Mouse (Mus musculus): ENCODE data around the gene Aar2. TPM values are rescaled to one million over a fixed set of nuclear protein-coding genes. Genes with fewer than 3 reads are reported as not detected.
A peak's percentile ranks its signal among the peaks of the same experiment; 100 is the strongest.

The Aar2 gene
- total RNA-seq, 2 experiments from 2014 or later: 33.8 to 35.9 TPM

DNA sequence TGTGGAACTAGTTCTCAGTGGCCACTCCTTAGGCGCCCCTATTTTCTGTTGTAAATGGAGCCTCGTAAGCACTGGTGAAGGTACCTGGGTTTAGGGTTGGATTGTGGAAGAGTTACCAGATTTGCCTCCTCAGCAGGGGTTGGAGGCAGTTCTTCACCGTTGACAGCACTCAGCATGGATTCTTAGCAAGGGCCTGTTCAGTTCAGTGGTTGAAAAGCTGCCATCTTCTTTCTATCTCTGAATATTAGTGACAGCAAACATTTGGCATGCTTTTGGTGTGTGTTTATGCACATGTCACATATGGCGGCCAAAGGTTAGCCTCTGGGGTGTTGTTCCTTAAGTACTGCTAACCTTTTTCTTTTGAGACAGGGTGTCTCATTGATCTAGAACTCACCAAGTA lies 5.0 kb downstream of the Aar2 start:
- intact Hi-C loops (cut with DNase I): no loop called here
- DNase-seq (ENCODE audit: extremely low spot score in 1 of 2, low spot score in 2 of 2): no peak

DNA sequence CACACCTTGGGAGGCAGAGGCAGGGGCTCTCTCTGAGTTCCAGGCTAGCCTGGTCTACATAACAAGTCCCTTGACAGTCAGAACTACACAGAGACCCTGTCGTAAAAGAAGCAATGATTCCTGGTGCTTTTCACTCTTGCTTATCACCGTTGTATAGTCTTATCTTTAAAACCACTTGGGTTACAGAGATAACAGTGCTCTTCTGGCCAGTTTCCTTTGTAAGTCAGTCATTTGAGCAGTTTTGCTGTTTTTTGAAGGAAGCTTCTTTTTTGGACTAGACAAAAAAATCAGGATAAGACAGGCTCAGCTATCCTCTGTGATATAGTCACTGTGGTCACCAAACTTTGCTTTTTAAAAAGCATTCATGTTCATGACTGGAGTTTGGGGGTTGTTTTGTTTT lies 14.4 kb downstream of the Aar2 start:
- no peak for DNase-seq (ENCODE audit: extremely low spot score in 1 of 2, low spot score in 2 of 2)
- intact Hi-C loops (cut with DNase I): no loop called here

DNA sequence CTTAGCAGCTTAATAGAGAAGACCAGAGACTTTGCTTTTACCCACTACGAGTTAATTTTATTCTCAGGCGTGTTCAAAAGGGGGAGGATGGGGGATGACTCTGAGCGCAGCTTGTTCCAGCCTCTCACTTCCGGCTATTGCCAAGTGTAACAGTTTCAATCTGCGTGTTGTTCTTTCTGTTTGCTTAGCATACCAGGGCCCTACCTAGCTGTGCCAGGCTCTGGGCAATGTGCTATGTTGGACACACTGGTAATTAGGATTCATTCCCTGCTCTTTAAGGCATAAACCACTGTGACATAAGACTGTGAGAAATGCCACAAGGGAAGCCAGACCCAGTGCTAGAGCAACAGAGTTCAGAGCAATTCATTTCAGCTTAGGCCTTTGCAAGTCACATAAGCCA lies 16.2 kb downstream of the Aar2 start:
- DNase-seq (ENCODE audit: extremely low spot score in 1 of 2, low spot score in 2 of 2): no peak
- intact Hi-C loops (cut with DNase I): no loop called here

DNA sequence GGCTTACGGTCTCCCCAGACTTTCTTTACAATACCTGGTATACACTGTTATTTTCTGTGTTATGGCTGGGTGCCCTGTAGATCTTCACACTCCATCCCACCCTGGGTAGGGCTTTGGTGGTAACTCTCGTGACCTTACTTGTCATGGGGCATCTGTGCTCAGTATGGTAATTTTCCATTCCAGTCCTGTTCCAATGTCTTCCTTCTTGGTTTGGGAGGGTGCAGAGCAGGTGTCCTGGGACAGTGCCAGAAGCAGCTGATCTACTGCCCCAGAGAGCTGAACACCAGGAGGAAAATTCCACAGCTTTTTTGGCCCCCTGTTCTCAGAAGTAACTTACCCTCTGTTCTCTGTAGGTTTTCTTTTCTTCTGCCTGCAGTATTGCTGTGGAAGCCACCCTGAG lies 19.1 kb downstream of the Aar2 start:
- DNase-seq (ENCODE audit: extremely low spot score in 1 of 2, low spot score in 2 of 2): no peak

DNA sequence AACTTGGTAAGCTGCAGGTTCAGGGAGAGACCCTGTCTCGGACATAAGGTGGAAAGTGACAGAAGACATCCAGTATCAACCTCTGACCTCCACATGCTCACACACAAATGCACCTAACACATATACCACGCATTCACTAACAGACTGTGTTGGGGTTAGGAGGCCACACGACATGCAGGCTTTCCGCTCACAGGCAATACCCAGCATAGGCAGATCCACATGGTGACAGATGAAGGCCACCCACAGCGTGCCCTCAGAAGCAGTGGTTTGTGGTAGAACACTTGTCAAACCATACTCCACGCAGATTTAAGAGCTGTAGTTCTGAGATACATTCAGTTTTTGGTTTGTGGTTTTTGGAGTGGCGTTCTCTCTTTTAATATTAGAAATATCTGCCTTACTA lies 21.3 kb downstream of the Aar2 start:
- intact Hi-C loops (cut with DNase I): no loop called here
- DNase-seq (ENCODE audit: extremely low spot score in 1 of 2, low spot score in 2 of 2): no peak

More for the DNA sequence above, 19.1 kb downstream of the Aar2 start:
- intact Hi-C loops (cut with DNase I): no loop called here

DNA sequence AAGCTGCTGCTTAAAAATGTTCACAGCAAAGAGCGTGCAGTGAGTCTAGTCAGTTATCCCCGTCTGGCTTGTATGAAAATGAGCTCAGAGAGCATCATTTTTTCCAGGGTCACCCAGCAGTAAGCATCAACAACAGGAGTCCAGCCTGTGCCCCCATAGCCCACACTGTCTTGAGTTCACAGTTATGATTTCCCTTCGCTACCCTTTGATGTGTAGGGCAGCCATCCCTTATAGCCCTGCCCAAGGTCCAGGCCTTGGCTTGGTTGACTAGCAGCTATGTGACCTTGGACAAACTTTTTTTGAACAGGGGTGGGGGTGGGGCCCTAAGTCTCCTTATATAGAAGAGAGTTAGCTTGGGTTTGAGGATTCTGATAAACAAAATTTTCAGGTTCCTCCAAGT lies 21.9 kb downstream of the Aar2 start:
- DNase-seq (ENCODE audit: extremely low spot score in 1 of 2, low spot score in 2 of 2): no peak
- intact Hi-C loops (cut with DNase I): no loop called here

DNA sequence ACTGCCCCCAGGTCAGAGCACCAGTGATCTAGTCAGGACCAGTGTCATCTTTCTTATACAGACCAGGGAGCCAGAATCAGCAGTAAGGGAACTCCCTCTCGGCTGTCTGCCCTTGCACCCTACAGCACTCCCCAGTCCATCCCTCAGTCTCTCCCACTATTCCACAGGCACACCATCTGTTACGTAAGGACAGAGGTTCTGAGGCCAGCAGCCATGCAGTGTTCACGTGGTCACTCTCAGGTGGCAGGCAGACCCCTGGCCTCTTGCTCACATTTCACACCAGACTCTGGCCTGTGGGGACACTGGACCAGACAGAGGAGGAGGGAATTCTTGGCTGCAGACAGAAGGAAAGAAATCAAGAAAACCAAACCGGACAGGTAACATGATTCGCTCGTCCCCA lies 24.1 kb downstream of the Aar2 start:
- intact Hi-C loops (cut with DNase I): no loop called here
- DNase-seq (ENCODE audit: extremely low spot score in 1 of 2, low spot score in 2 of 2): no peak

DNA sequence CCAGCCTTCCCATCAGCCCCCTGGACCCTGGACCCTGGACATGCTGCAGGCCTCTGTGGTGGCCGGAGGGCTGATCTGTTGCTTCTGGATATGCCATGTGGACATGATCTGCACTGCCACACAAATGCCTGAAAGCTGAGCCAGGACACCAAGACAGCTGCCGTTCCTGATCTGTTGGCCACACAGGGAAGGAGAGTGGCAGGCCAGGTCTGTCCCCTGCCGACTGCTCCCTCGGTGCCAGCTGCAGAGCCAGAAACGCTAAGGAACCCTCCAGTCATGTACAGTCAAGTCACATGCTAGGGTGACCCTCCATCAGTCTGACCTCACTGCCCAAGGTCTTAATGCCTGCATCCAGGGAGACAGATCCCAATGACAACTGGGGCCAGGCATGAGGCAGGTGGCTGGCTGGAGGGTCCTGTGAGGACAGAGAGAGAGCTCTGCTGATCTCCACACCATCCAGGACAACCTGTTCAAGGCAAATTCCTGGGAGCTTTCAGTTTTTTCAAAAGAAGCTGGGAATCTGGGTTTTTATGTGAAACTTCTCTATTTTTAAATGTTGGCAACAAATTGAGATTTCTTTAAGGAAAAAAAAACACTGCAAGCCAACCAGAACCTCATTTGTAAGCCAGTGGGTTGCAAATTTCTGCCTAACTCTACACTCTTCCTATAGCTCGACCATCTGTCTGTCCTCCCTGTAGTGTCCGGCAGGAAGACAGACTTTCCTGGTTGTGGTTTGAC lies 29.6 kb downstream of the Aar2 start:
- intact Hi-C loops (cut with DNase I): no loop called here
- DNase-seq (ENCODE audit: extremely low spot score in 1 of 2, low spot score in 2 of 2): no peak

DNA sequence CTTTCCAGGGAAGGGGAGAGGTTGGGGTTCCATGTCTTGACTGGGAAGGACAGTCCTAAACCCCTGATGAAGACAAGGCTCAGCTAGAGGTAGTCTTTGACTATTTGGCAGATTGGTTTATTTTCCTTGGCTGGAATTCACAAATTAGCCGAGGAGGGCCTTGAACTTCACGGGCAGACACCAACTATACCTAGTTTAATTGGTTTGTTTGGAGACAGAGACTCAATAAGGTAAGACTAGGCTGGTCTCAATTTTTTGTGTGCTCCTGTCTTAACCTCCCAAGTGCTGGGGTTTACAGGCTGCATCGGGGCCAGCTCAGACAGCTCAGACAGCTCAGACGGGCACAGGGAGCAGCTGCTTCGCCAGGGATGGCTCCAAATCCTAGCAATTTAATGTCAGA lies 33.1 kb downstream of the Aar2 start:
- intact Hi-C loops (cut with DNase I): no loop called here
- DNase-seq (ENCODE audit: extremely low spot score in 1 of 2, low spot score in 2 of 2): no peak

DNA sequence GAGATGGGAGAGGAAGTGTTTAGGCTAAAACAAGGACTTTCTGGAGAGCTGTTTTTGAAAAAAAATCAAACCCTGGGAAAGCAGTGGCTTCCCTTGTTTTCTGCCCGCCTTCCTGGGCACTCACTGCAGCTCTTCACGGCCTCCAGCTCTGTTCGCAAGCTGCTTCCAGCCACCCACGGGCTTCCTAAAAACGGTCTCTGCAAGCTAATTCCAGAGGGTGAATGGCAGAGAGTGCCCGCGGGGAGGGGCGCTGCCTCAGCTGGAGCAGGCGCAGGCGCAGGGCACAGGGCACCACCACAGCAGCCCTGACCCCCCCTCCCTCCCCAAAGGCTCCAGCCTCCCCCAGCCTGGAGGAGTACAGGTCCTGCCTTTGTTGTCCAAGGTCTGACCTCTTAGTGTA lies 33.9 kb downstream of the Aar2 start:
- peak; percentile 84 to 86 for DNase-seq (ENCODE audit: extremely low spot score in 1 of 2, low spot score in 2 of 2)
- intact Hi-C loops (cut with DNase I): no loop called here

DNA sequence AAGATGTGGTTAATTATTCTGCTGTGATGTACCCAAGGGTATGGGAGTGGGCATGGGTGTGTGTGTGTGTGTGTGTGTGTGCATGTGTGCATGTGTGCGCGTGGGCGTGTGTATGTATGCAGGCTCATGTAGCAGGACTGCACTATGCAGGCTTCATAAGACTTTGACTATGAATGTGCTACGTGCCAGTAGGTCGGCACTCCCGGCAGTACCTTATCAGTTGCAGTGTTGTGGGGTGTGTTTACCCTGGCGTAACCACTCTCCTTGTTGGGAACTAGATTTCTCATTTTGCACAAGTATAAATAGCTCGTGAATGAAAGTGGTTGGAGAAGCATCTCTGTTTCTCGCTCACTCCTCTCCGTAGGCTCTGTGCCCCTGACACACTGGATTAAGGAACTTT lies 35.5 kb downstream of the Aar2 start:
- intact Hi-C loops (cut with DNase I): no loop called here
- DNase-seq (ENCODE audit: extremely low spot score in 1 of 2, low spot score in 2 of 2): no peak

DNA sequence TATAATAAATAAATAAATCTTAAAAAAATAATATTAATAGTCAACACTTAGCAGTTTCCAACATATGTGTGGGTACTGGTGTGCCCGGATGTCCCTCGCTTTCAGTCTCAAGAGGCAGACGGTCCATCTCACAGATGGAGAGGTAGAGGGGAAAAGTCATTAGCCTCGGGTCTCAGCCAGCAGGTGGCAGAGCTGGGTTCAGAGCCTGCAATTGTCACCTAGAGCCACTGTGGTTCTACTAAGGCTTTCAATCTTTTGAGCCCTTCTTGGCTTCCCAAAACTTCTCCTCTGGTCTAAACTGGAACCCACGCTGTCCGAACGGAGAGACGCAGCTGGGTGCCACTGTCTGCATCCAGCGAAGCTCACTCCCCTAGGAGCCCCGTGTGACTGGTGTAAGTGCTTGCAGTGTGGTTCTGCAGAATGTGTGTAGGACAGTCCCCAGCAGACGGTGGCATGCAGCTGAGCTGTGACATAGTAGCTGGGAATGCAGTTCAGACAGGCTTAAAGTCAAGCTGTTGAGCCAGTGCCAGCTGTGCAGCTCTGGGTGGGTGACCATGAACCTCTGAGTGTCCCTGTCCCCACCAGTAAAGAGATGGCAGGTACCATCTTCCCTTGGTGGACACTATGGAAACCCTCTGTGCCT lies 36.9 kb downstream of the Aar2 start:
- intact Hi-C loops (cut with DNase I): no loop called here
- DNase-seq (ENCODE audit: extremely low spot score in 1 of 2, low spot score in 2 of 2): peak in 1 of 2 experiments; percentile 26

DNA sequence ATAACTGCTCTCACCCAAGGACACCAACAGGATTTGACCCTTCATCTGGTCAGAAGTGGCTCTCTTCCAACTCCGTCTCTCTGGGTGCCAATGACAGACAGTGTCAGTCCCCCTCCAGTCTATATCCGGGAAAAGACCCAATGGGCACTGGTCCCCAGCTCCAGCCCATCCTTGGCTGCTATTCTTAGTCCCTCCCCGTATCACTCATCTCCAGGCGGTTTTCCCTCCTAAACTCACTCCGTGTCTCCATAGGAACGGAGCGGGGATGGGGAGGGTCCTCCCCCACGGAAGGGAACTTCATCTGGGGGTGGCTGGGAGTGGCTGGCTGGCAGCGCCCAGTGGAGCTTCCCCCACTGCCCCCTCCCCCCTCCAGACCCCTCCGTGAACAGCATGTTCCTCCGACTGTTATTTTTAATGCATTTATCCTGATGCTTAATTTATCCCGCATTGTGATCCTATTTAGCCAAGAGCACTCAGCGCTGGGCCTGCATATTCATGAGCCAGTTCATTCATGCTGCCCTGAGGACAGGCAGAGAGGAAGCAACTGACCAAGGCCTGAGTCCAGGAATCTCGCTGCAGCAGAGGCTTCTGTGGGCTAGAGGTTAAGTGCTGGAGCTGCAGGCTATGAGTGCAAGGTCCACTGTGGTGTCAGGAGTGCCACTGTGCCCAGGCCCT lies 37.5 kb downstream of the Aar2 start:
- intact Hi-C loops (cut with DNase I): no loop called here
- DNase-seq (ENCODE audit: extremely low spot score in 1 of 2, low spot score in 2 of 2): peak; percentile 71 to 72

DNA sequence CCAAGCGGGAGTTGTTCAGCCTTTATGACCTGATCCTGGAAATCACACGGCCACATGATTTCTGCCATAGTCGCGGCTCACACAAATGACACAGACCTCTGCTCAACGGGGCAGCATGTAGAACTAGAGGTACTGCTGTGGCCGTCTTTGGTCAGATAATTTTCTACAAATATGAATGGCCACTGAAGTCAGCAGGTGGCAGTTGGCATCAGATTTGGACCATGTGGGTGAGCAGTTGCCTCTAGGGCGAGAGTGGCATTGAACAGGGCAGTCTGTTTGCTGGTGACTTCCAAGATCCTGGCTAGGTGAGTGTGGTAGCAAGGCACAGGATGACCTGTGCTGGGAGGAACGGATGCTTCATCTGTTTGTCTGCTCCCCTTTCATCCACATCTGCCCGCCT lies 42.1 kb downstream of the Aar2 start:
- intact Hi-C loops (cut with DNase I): no loop called here
- DNase-seq (ENCODE audit: extremely low spot score in 1 of 2, low spot score in 2 of 2): no peak

DNA sequence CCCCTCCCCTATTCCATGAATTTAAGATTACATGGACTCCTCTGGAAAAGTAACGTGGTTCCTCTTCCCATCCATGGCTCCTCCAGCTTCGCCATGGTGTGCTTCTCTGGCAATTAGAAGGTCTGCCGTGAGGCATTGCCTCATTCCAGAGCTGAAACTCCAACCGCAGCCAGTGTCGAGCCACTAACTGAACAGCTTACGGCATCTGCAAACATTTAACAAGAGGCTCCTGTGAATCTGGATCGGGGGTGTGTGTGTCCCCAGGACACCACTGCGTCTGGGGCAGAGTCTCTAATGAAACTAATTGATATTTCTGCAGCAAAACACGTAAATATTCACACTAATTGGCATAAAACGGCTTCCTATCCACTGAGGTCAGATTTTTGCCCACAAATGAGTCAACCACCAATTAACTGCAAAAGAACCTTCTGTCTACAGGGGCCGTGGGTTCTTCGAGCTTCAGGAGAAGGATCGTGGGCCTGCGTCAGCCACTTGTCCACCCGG lies 47.7 kb downstream of the Aar2 start:
- DNase-seq (ENCODE audit: extremely low spot score in 1 of 2, low spot score in 2 of 2): no peak
- intact Hi-C loops (cut with DNase I): no loop called here

DNA sequence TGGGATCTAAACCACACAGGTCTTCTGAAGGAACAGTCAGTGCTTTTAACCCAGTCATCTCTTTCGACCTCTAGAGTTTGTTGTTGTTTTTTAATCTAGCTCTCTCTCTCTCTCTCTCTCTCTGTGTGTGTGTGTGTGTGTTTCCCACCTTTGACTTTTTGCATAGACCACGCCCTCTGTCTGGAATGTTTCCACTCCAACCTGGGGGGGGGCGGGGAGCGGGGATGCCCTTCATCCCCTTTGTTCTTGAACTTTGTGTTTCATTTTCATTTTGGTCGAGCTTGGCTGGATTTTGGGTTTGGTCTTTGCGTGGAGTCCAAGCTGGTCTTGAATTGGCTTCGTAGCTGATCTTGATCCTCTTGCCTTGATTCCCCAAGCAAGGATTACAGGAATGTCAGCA lies 55.2 kb downstream of the Aar2 start:
- intact Hi-C loops (cut with DNase I): no loop called here

DNA sequence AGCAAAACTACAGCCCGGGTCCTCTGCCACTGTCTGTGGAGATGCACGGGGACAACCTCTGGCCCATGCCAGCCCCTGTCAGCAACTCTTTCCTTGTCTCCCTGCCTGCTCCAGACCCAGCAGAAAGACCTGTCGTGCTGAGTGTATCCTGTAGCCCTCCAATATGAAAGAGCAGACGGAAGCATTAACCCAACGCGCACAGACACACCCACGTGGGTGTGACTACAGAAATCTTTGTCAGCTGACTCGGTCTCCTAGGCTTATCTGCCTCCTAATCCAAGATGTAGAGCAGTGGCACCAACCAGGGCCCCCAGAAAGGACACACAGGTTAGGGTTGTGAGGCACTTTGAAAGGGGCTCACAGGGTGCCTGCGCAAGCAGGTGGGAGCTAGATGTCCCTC lies 56.3 kb downstream of the Aar2 start:
- no peak for DNase-seq (ENCODE audit: extremely low spot score in 1 of 2, low spot score in 2 of 2)
- intact Hi-C loops (cut with DNase I): no loop called here

More for the DNA sequence above, 55.2 kb downstream of the Aar2 start:
- DNase-seq (ENCODE audit: extremely low spot score in 1 of 2, low spot score in 2 of 2): no peak

DNA sequence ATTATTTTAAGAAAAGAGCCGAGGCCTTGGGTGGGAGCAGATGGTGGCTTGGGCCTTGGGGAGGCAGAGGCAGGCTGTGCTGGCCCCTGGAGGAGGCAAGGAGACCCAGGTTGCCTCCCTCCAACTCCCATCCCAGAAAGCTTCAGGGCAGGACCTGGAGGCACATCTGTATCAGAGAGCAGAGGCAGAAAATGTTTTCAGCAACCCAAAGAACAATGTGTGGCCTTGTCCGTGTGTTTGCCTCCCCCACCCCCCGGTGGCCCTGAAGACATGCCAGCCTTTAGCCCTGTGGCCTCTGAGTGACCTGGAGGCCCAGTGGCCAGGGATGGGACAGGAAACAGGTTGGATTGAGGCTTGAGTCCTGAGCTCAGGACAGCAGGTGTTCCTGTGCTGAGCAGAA lies 57.8 kb downstream of the Aar2 start:
- no peak for DNase-seq (ENCODE audit: extremely low spot score in 1 of 2, low spot score in 2 of 2)
- intact Hi-C loops (cut with DNase I): no loop called here

DNA sequence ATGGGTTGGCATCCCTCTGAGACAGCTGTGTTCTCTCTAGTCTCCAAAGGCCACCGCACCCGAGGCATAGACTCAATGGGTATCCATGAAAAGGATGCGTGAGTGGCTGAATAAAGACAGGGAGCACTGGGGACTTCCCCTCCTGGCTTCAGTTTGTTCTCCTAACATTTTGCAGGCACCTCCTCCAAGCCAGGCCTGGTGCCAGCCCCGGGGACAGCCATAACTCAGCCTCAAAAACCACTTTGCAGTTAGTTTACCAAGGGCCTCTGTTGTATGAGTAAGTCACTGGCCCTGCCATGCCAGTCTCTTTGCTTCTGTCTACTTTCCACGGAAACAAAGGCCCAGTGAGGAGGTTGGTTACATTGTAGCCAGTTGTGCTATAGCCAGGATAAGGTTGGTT lies 58.6 kb downstream of the Aar2 start:
- intact Hi-C loops (cut with DNase I): no loop called here

DNA sequence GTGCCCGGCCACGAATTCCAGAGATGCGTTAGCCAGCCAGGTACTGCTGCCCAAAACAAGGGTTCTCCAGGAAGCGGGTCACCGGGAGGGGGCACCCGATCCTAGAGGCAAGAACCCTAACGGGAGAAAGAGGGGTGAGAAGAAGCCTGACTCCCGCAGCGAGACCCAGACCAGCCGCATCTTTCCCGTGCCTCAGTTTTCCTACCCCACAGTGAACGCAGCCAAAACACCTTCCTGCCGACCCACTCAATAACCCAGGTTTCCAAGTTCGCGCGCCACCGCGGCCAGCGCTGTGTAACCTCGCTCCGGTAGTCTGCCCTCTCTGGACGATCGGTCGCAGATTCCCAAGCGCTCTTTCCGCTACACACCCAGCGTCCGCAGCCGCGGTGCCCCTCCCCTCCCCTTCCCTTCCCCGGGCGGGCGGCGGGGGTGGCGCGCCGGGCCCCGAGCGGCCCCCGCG lies 65.7 kb downstream of the Aar2 start:
- DNase-seq (ENCODE audit: extremely low spot score in 1 of 2, low spot score in 2 of 2): peak; percentile 56 to 82
- intact Hi-C loops (cut with DNase I): loop anchor here (5.0 kb wide), 1 partner anchor 66 kb away; the partner anchor contains the start of gene Aar2

More for the DNA sequence above, 58.6 kb downstream of the Aar2 start:
- no peak for DNase-seq (ENCODE audit: extremely low spot score in 1 of 2, low spot score in 2 of 2)
